ENCODE assay signal across 11 mouse cellular contexts in the genomic region with DNA sequence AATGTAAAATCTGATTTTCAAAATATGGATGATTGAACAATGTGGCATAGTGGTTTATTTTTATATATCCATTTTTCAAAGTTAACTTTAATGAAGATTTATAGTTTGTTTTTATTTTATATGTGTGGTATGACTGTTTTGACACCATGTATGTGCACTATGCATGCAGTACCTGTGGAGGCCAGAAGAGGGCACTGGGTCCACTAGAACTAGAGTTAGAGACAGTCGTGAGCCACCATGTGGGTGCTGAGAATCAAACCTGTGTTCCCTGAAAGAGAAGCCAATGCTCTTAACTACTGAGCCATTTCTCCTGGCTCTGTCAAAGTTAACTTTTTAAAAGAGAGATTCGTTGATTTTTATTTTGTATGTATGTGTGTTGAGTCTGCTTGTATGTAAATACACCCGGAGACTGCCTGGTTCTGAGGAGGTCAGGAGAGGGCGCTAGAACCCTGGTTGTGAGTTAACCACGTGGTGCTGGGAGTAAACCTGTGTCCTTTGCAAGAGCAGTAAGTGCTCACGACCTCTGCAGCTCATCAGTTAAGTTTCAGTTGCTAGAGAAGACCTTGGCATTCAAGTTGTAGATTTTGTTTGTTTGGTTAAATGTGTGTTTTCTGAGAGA.
A peak's percentile ranks its signal among the peaks of the same experiment; 100 is the strongest.
DNase-seq lines count a peak whose midpoint lies in the region; ATAC-seq and TF ChIP-seq lines count a peak whose summit lies in the region.
"Had no signal": no experiment of that assay in that cellular context is flagged by ENCODE, and none has a peak within 500 bp of the region (broad histone marks: within the 10 kb centered on the region; RNA-seq: fewer than 3 reads in every experiment).

No protein-coding gene starts in this region.

- TF ChIP-seq POLR2A in bone marrow, adult 2 months (IDR thresholded peaks at IDR 0.05; ENCODE audit: borderline replicate concordance, control insufficient read depth, low read depth, low read length), result no peak

- no peak overlapping the region for H3K27ac ChIP-seq in kidney, postnatal 0 days
- no peak overlapping the region for H3K27ac ChIP-seq in bone marrow, adult 2 months (ENCODE audit: control insufficient read depth, insufficient read depth, low read depth, low read length, poor library complexity)
- H3K27ac ChIP-seq in forebrain, embryonic 15.5 days (replicated peaks), result no peak overlapping the region
- H3K27ac ChIP-seq: hindbrain, embryonic 14.5 days; macrophage had no signal

- ATAC-seq in kidney, postnatal 0 days (replicated peaks; ENCODE audit: low FRiP score, low read depth), result no peak
- no peak for ATAC-seq in forebrain, embryonic 15.5 days (replicated peaks)

- 82% methylated on average over 6 of the region's 6 CpGs for WGBS in kidney, postnatal 0 days
- WGBS in bone marrow, adult 2 months, result 73% methylated on average over 6 of the region's 6 CpGs
- 79% methylated on average over 6 of the region's 6 CpGs for WGBS in forebrain, embryonic 15.5 days

- no peak for DNase-seq in kidney, postnatal 0 days (ENCODE audit: low spot score)
- DNase-seq in kidney, adult 11 months, result no peak
- peak; percentile 23 for DNase-seq in thymus, postnatal 14 days
- no peak for DNase-seq in thymus, postnatal 10 days (ENCODE audit: low spot score in 2 of 2)
- DNase-seq in thymus, postnatal 36 days, result peak; percentile 13 to 15
- DNase-seq in spleen, postnatal 36 days (ENCODE audit: low spot score in 2 of 2), result no peak
- DNase-seq: adrenal gland, postnatal 10 days had no signal

- H3K4me1 ChIP-seq in kidney, postnatal 0 days (replicated peaks; ENCODE audit: insufficient read depth, low read length), result no peaks in the 10 kb centered on the region
- H3K4me1 ChIP-seq in bone marrow, adult 2 months (ENCODE audit: control insufficient read depth, insufficient read depth, low read length), result no peaks in the 10 kb centered on the region
- H3K4me1 ChIP-seq in forebrain, embryonic 15.5 days, result peaks cover 4% of the 10 kb centered on the region

- no peaks in the 10 kb centered on the region for H3K27me3 ChIP-seq in kidney, postnatal 0 days (ENCODE audit: insufficient read depth, low read length)
- no peaks in the 10 kb centered on the region for H3K27me3 ChIP-seq in forebrain, embryonic 15.5 days

- no peak overlapping the region for H3K4me2 ChIP-seq in kidney, postnatal 0 days (ENCODE audit: low read length)
- no peak overlapping the region for H3K4me2 ChIP-seq in forebrain, embryonic 15.5 days (replicated peaks)
- H3K4me2 ChIP-seq: hindbrain, embryonic 14.5 days had no signal

- H3K4me3 ChIP-seq in kidney, postnatal 0 days (replicated peaks; ENCODE audit: low read depth, low read length), result no peak overlapping the region
- no peak overlapping the region for H3K4me3 ChIP-seq in bone marrow, adult 2 months (replicated peaks; ENCODE audit: control insufficient read depth, low read depth, low read length)
- H3K4me3 ChIP-seq in forebrain, embryonic 15.5 days, result no peak overlapping the region

- H3K9ac ChIP-seq in kidney, postnatal 0 days (ENCODE audit: low read depth, low read length), result no peak overlapping the region
- H3K9ac ChIP-seq in forebrain, embryonic 15.5 days (replicated peaks), result no peak overlapping the region
- H3K9ac ChIP-seq: hindbrain, embryonic 14.5 days had no signal

- H3K36me3 ChIP-seq in kidney, postnatal 0 days (ENCODE audit: insufficient read depth, low read length), result no peaks in the 10 kb centered on the region
- no peaks in the 10 kb centered on the region for H3K36me3 ChIP-seq in forebrain, embryonic 15.5 days

- peak; percentile 55 for TF ChIP-seq CTCF in kidney, postnatal 0 days (IDR thresholded peaks at IDR 0.05; ENCODE audit: low read depth)
- peak; percentile 28; the same call in 1 of the 2 replicates for TF ChIP-seq CTCF in bone marrow, adult 2 months (IDR thresholded peaks at IDR 0.05; ENCODE audit: control insufficient read depth, insufficient read depth, low read length)

- H3K9me3 ChIP-seq in kidney, postnatal 0 days (replicated peaks; ENCODE audit: low read length), result no peaks in the 10 kb centered on the region
- no peaks in the 10 kb centered on the region for H3K9me3 ChIP-seq in forebrain, embryonic 15.5 days

Comparison
In these comparisons a context has a peak if more than half of its experiments do, and no peak if none do; other contexts are left out.
1. DNase-seq: peak in thymus, postnatal 14 days (single experiment) and thymus, postnatal 36 days (2 of 2); none in kidney, postnatal 0 days (single experiment), kidney, adult 11 months (single experiment), thymus, postnatal 10 days (0 of 2) and spleen, postnatal 36 days (0 of 2).